Mouse (Mus musculus) embryonic fibroblast, embryonic 13.5 days (primary cell): ENCODE measurements around the gene Fzr1. TPM values are rescaled to one million over a fixed set of nuclear protein-coding genes. Genes with fewer than 3 reads are reported as not detected.

Experiments used
- H3K27ac ChIP-seq: 2 replicates; pipeline ENCODE4 v1.5.1; 2012; ENCODE audit warnings: low read length, control low read depth, inconsistent platforms; ENCODE audit not compliant: insufficient read depth
- H3K4me1 ChIP-seq: 2 replicates; pipeline ENCODE4 v1.6.1; 2011; ENCODE audit warnings: low read length; ENCODE audit not compliant: control insufficient read depth, insufficient read depth
- H3K4me3 ChIP-seq: 2 replicates; pipeline ENCODE4 v1.5.1; 2011; ENCODE audit warnings: mild to moderate bottlenecking, control low read depth, low read length; ENCODE audit not compliant: insufficient read depth
- CTCF ChIP-seq: IDR thresholded peaks from 2 replicates; pipeline ENCODE4 v1.5.1; 2011; ENCODE audit warnings: mild to moderate bottlenecking, control low read depth, low read length, moderate library complexity, borderline replicate concordance; ENCODE audit not compliant: insufficient read depth
- POLR2A ChIP-seq: IDR thresholded peaks from 2 replicates; pipeline ENCODE4 v1.6.1; 2011; ENCODE audit warnings: low read depth, mild to moderate bottlenecking, control low read depth, low read length, moderate library complexity
- polyA plus RNA-seq: library from polyadenylated mRNA; stranded (reverse); fragments of >200 nt; gene quantifications from 2 replicates; pipeline ENCODE4 v1.2.4, GENCODE M21; 2011; ENCODE audit warnings: low read depth; ENCODE audit not compliant: missing spikeins, insufficient read length

The Fzr1 gene
- polyA plus RNA-seq, 1 experiment, result 26.7 TPM

- H3K4me3 ChIP-seq, result peak overlapping the region; percentile 67
- no peak for TF ChIP-seq CTCF
- no peak overlapping the region for H3K27ac ChIP-seq
- 0 out of 2 replicates have a peak, but pooled peaks cover 2% of the 10 kb centered on the region for H3K4me1 ChIP-seq
These were observed 20.1 kb downstream of the Fzr1 start for GRCm38 (mm10) chr10:81358209-81358608.

GRCm38 (mm10) chr10:81356991-81357844 lies 21.1 kb downstream of the Fzr1 start, which contains the start of gene Mfsd12:
Gene Mfsd12 (plus strand): TSS chr10:81357491.
- Histone ChIP-seq H3K4me1 (0 out of 2 replicates have a peak, but pooled peaks cover 2% of the 10 kb centered on the region), H3K27ac (no peak within 1 kb of the TSS), H3K4me3 (peak within 1 kb of the TSS; percentile 67)
- TF ChIP-seq POLR2A (peak; percentile 61), CTCF (no peak)

GRCm38 (mm10) chr10:81356352-81356990 lies 21.8 kb downstream of the Fzr1 start:
- H3K4me1 ChIP-seq, result 0 out of 2 replicates have a peak, but pooled peaks cover 2% of the 10 kb centered on the region
- no peak overlapping the region for H3K4me3 ChIP-seq
- no peak overlapping the region for H3K27ac ChIP-seq
- no peak for TF ChIP-seq POLR2A
- no peak for TF ChIP-seq CTCF

GRCm38 (mm10) chr10:81355533-81355932 lies 22.8 kb downstream of the Fzr1 start:
- Histone ChIP-seq H3K4me1 (0 out of 2 replicates have a peak, but pooled peaks cover 2% of the 10 kb centered on the region), H3K27ac (no peak overlapping the region), H3K4me3 (no peak overlapping the region)
- TF ChIP-seq POLR2A (no peak), CTCF (no peak)

- Histone ChIP-seq H3K27ac (no peak overlapping the region), H3K4me1 (0 out of 2 replicates have a peak, but pooled peaks cover 2% of the 10 kb centered on the region), H3K4me3 (no peak overlapping the region)
- TF ChIP-seq CTCF (no peak), POLR2A (no peak)
These were observed 23.4 kb downstream of the Fzr1 start for GRCm38 (mm10) chr10:81354738-81355477.

GRCm38 (mm10) chr10:81351678-81352291 lies 26.5 kb downstream of the Fzr1 start:
- H3K4me1 ChIP-seq, result peaks cover 4% of the 10 kb centered on the region; the same call in 1 of the 2 replicates
- H3K27ac ChIP-seq, result no peak overlapping the region
- no peak overlapping the region for H3K4me3 ChIP-seq
- TF ChIP-seq POLR2A, result no peak
- no peak for TF ChIP-seq CTCF

GRCm38 (mm10) chr10:81350351-81351063 lies 27.8 kb downstream of the Fzr1 start, which contains the start of gene Hmg20b:
Gene Hmg20b (minus strand): TSS chr10:81350480.
- H3K4me3 ChIP-seq, result peak within 1 kb of the TSS; percentile 77
- peaks cover 4% of the 10 kb centered on the region; the same call in 1 of the 2 replicates for H3K4me1 ChIP-seq
- H3K27ac ChIP-seq, result peak within 1 kb of the TSS; percentile 75
- no peak for TF ChIP-seq POLR2A
- TF ChIP-seq CTCF, result peak; percentile 67; the same call in 1 of the 2 replicates

GRCm38 (mm10) chr10:81349961-81350350 lies 28.4 kb downstream of the Fzr1 start:
- Histone ChIP-seq H3K4me1 (peaks cover 4% of the 10 kb centered on the region; the same call in 1 of the 2 replicates), H3K4me3 (peak overlapping the region; percentile 77), H3K27ac (peak overlapping the region; percentile 75)
- TF ChIP-seq CTCF (no peak), POLR2A (peak; percentile 44)
